Mouse (Mus musculus) embryonic facial prominence, embryonic 12.5 days (tissue): ENCODE results near the gene Dot1l. TPM values are rescaled to one million over a fixed set of nuclear protein-coding genes. Genes with fewer than 3 reads are reported as not detected.

Source experiments
- ATAC-seq: fragments of 200-750 bp; cut with Nextera tagmentation; 2 replicates; pipeline ENCODE4 v1.8.0; 2017; ENCODE audit not compliant: insufficient number of reproducible peaks, insufficient read depth, low FRiP score, low TSS enrichment
- H3K27ac ChIP-seq: fragments of 300-500 bp; sonication (generic); 2 replicates; pipeline ENCODE4 v1.5.1; 2016; ENCODE audit warnings: mild to moderate bottlenecking
- H3K27me3 ChIP-seq: fragments of 300-500 bp; sonication (generic); 2 replicates; pipeline ENCODE4 v1.6.1; 2016; ENCODE audit warnings: mild to moderate bottlenecking, moderate library complexity
- H3K36me3 ChIP-seq: fragments of 300-500 bp; sonication (generic); 2 replicates; pipeline ENCODE4 v1.6.1; 2016; ENCODE audit warnings: mild to moderate bottlenecking
- H3K4me1 ChIP-seq: fragments of 300-500 bp; sonication (generic); 2 replicates; pipeline ENCODE4 v1.6.1; 2016
- H3K4me2 ChIP-seq: fragments of 300-500 bp; sonication (generic); replicated peaks from 2 replicates; pipeline ENCODE4 v1.6.1; 2016; ENCODE audit warnings: mild to moderate bottlenecking, moderate library complexity
- H3K4me3 ChIP-seq: fragments of 300-500 bp; sonication (generic); 2 replicates; pipeline ENCODE4 v1.5.1; 2016; ENCODE audit warnings: mild to moderate bottlenecking
- H3K9ac ChIP-seq: fragments of 300-500 bp; sonication (generic); 2 replicates; pipeline ENCODE4 v1.6.1; 2016; ENCODE audit warnings: mild to moderate bottlenecking, moderate library complexity
- H3K9me3 ChIP-seq: fragments of 300-500 bp; sonication (generic); 2 replicates; pipeline ENCODE4 v1.6.1; 2016; ENCODE audit warnings: mild to moderate bottlenecking, moderate library complexity
- WGBS: fragments of 180-500 bp; shearing (Covaris S2); methylation state at CpG from one replicate; pipeline ENCODE4 v1.1.7; 2016; 5-methylcytosine and 5-hydroxymethylcytosine counted together
- microRNA counts: library from miRNA; unstranded; fragments of <30 nt; microRNA quantifications from one replicate; lab custom pipeline; 2017
- microRNA-seq: library from miRNA; unstranded; fragments of <30 nt; microRNA quantifications from one replicate; pipeline ENCODE4, GENCODE M21; 2017
- polyA plus RNA-seq: library from polyadenylated mRNA; unstranded; fragments of >200 nt; fragmentation: Nextera tagmentation; extraction: Ambion mirVana; gene quantifications from 2 replicates; pipeline ENCODE4 v1.2.1, GENCODE M21; 2016

Dot1l gene
- polyA plus RNA-seq, 1 experiment from 2014 or later = 23.5 TPM

GRCm38 (mm10) chr10:80841685-80842084 is 86.7 kb downstream of the Dot1l start:
- H3K4me1 ChIP-seq = peaks cover 14% of the 10 kb centered on the region
- H3K36me3 ChIP-seq = no peaks in the 10 kb centered on the region
- ATAC-seq = no peak
- no peak overlapping the region for H3K27ac ChIP-seq
- no peak overlapping the region for H3K4me2 ChIP-seq
- 0 out of 2 replicates have a peak overlapping the region, but pooled peaks have one; percentile 5 for H3K9ac ChIP-seq
- H3K9me3 ChIP-seq = no peaks in the 10 kb centered on the region
- 68% methylated on average over 2 of the region's 2 CpGs for WGBS
- peaks cover 69% of the 10 kb centered on the region for H3K27me3 ChIP-seq
- H3K4me3 ChIP-seq = no peak overlapping the region

DNA sequence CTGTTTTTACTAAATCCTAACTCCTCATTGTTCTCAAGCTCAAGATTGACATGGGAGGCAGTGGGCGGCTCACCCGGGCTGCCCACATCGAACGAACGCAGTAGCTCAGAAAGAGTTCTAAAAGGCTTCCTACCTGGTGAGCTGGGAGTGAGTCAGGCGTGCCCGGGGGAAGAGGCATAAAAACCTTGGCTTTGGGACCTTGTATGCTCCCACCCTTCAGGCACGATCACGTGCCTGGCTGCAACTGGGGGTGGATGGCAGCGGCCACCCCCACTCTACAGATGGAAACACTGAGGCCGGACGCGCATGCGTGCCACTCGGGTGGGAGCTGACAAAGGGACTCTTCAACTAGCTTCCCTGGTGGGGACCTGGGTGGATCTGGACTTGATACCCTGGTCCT is 87.3 kb downstream of the Dot1l start:
- Histone ChIP-seq H3K4me1 (peaks cover 14% of the 10 kb centered on the region), H3K9me3 (no peaks in the 10 kb centered on the region), H3K9ac (no peak overlapping the region), H3K4me2 (no peak overlapping the region), H3K36me3 (no peaks in the 10 kb centered on the region), H3K4me3 (no peak overlapping the region), H3K27ac (no peak overlapping the region), H3K27me3 (peaks cover 62% of the 10 kb centered on the region)
- WGBS = 84% methylated on average over 15 of the region's 15 CpGs
- ATAC-seq = no peak

- H3K4me3 ChIP-seq = peak overlapping the region; percentile 54
- H3K36me3 ChIP-seq = no peaks in the 10 kb centered on the region
- no peak overlapping the region for H3K27ac ChIP-seq
- H3K9ac ChIP-seq = peak overlapping the region; percentile 65
- H3K27me3 ChIP-seq = peaks cover 55% of the 10 kb centered on the region
- peaks cover 10% of the 10 kb centered on the region for H3K4me1 ChIP-seq
- no peaks in the 10 kb centered on the region for H3K9me3 ChIP-seq
- no peak for ATAC-seq
- H3K4me2 ChIP-seq = peak overlapping the region; percentile 94
- WGBS = 8% methylated on average over 32 of the region's 32 CpGs
Measured at GRCm38 (mm10) chr10:80843087-80843930, 88.3 kb downstream of the Dot1l start.

DNA sequence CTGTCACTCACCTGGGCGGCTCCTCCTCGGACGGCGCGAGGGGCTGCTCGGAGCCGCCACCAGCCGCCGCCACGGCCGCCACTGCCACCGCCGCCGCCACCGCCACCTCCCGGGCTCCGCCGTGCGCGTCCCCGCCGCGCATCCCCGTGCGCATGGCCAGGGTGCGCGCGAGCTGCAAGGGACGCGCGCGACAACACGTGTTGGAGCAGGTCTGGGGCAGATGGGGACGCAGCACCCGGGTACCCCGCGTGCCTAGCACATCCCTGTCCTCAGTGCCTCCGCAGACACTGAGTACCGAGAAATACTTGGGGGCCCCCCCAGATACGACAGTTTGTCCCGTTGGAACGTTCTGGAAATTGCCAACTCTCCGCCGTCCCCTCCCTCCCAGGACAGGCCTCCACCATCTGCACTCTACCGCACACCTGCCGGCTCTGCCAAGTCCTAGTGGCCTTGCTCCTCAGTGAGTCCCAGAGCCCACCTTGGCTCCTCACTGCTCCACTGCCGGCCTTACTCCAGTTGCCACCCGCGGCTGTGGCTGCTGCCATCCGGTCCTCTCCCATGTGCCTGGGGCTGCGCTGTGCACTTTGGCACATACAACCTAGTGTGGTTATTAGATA is 89.0 kb downstream of the Dot1l start, which contains the start of gene Lingo3:
Gene Lingo3, minus strand, starts transcription at position 109 of the 617 bp plus-strand sequence.
- Histone ChIP-seq H3K9me3 (no peaks in the 10 kb centered on the region), H3K4me3 (peak within 1 kb of the TSS; percentile 54), H3K4me1 (peaks cover 10% of the 10 kb centered on the region), H3K36me3 (no peaks in the 10 kb centered on the region), H3K9ac (peak within 1 kb of the TSS; percentile 65), H3K27me3 (peaks cover 52% of the 10 kb centered on the region), H3K4me2 (peak within 1 kb of the TSS; percentile 94), H3K27ac (no peak within 1 kb of the TSS)
- WGBS = 3% methylated on average over 51 of the region's 51 CpGs
- ATAC-seq = no peak

MicroRNAs within 50 kb of the gene (microRNA counts, 519-probe panel; counts per million panel counts)
- microRNA mmu-miR-1982 (lab: Ali Mortazavi, UCI) = 460 counts per million, percentile 65 among the panel's probes with 10 or more counts

Small RNAs within 50 kb of the gene (microRNA-seq; reads per million reads assigned to microRNA genes)
- 4.4 reads per million, percentile 18 among the genes with 10 or more reads in this experiment for gene Mir1982

Other genes with a start within 250 kb of the Dot1l start
- gene Atp8b3, start 216.1 kb upstream of the Dot1l start, polyA plus RNA-seq = 0.19 and 0.23 TPM in 2 replicates
- gene Rexo1, start 193.6 kb upstream of the Dot1l start, polyA plus RNA-seq = 32.9 and 33.1 TPM in 2 replicates
- gene Klf16, start 177.9 kb upstream of the Dot1l start, polyA plus RNA-seq = 12.4 and 12.5 TPM in 2 replicates
- 123 and 125 TPM in 2 replicates for gene Abhd17a, start 164.9 kb upstream of the Dot1l start, polyA plus RNA-seq
- 77.4 and 80.6 TPM in 2 replicates for gene Scamp4, start 152.3 kb upstream of the Dot1l start, polyA plus RNA-seq
- gene Adat3, start 152.3 kb upstream of the Dot1l start, polyA plus RNA-seq = 7.0 and 7.8 TPM in 2 replicates
- 4.7 and 5.9 TPM in 2 replicates for gene Gm49322, start 149.2 kb upstream of the Dot1l start, polyA plus RNA-seq
- 250 and 263 TPM in 2 replicates for gene Csnk1g2, start 132.4 kb upstream of the Dot1l start, polyA plus RNA-seq
- 109 and 110 TPM in 2 replicates for gene Btbd2, start 98.1 kb upstream of the Dot1l start, polyA plus RNA-seq
- gene Mknk2, start 77.1 kb upstream of the Dot1l start, polyA plus RNA-seq = 117 and 122 TPM in 2 replicates
- gene Mob3a, start 53.2 kb upstream of the Dot1l start, polyA plus RNA-seq = 57.4 and 60.9 TPM in 2 replicates
- 20.5 and 23.6 TPM in 2 replicates for gene Izumo4, start 53.0 kb upstream of the Dot1l start, polyA plus RNA-seq
- gene Ap3d1, start 12.9 kb upstream of the Dot1l start, polyA plus RNA-seq = 84.7 and 85.8 TPM in 2 replicates
- gene Sf3a2, start 43.0 kb downstream of the Dot1l start, polyA plus RNA-seq = 64.8 and 71.7 TPM in 2 replicates
- gene Plekhj1, start 43.4 kb downstream of the Dot1l start, polyA plus RNA-seq = 132 and 142 TPM in 2 replicates
- not detected in 2 replicates for gene Amh, start 50.0 kb downstream of the Dot1l start, polyA plus RNA-seq
- 1.6 and 1.8 TPM in 2 replicates for gene Jsrp1, start 58.3 kb downstream of the Dot1l start, polyA plus RNA-seq
- 1,786 and 1,871 TPM in 2 replicates for gene Oaz1, start 71.5 kb downstream of the Dot1l start, polyA plus RNA-seq
- gene Lingo3, start 88.8 kb downstream of the Dot1l start, polyA plus RNA-seq = 1.7 and 2.1 TPM in 2 replicates
- 314 and 329 TPM in 2 replicates for gene Lsm7, start 100.0 kb downstream of the Dot1l start, polyA plus RNA-seq
- 52.0 and 53.0 TPM in 2 replicates for gene Sppl2b, start 100.1 kb downstream of the Dot1l start, polyA plus RNA-seq
- gene Tmprss9, start 116.6 kb downstream of the Dot1l start, polyA plus RNA-seq = 0.09 and 0.10 TPM in 2 replicates
- gene Timm13, start 145.8 kb downstream of the Dot1l start, polyA plus RNA-seq = 308 and 322 TPM in 2 replicates
- 70.3 TPM in 2 replicates for gene Lmnb2, start 163.0 kb downstream of the Dot1l start, polyA plus RNA-seq
- 15.9 and 20.5 TPM in 2 replicates for gene Gadd45b, start 174.9 kb downstream of the Dot1l start, polyA plus RNA-seq